Mouse (Mus musculus) left cerebral cortex, adult 11 months (tissue): ENCODE results near the gene Klk1b9.
"Not testable (repeated sequence)": the region's sequence is repeated elsewhere in the genome, so short reads cannot be mapped to it uniquely, and the experiment has no call there.

Experiments
- DNase-seq: peaks from one replicate; pipeline ENCODE4 v3.0.0; 2022; ENCODE audit warnings: low spot score

The Klk1b9 gene

DNA sequence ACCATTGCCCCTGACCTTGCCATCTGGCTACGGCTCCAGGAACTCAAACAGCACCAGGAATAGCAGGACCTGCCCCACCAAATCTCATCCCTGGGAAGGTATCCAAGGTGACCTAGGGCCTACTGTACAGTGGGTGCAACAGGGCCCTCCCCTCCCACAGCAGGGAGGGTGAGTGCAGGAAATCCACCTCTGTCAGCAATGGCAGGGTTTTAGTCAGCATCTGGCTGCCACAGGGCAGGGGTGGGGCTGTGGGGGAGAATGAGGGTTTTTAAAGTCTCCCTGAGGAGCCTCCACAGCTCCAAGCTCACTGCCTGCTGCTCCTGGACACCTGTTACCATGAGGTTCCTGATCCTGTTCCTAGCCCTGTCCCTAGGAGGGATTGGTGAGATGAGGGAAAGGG, at the start of gene Klk1b9:
Gene Klk1b9, plus strand, starts transcription at position 301 of the 400 bp plus-strand sequence.
- not testable (repeated sequence) for DNase-seq

DNA sequence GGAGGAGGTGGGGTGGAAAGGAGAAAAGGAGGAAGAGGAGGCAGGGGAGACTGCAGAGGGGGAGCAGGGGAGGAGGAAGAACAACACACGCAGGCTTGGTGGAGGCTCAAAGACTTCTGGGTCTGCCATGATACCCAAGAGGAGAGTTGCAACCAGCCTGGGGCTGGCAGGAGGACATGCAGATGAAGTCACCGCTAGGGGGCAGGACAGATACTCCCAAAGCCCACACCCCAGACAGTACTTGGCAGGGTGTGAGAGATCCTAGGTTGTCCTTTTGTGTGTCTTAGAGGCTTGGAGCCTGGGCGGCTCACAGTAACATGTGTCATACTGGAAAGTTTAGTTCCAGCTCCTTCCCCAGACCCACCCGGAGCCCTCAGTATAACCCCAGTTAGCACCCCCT, 47.3 kb upstream of the Klk1b9 start:
- DNase-seq = no peak

DNA sequence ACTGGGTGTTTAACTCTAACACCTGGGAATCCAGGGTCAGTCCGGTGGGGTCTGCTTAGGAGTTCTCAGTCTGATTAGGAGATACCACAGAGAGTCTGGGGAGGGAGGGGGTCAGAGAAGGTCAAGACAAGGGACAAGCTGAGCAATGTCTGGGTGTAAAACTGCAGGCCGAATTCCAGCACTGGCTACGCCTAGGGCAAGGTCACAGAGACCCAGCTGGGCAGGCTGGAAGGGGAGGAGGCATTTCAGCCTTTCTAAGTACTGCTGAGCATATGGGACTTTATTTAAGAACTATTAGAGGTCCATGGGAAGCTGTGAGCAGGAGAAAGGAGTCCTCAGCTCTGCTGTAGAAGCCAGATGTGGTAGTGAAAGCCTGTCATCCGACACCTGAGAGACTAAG, 43.5 kb upstream of the Klk1b9 start:
- no peak for DNase-seq

DNA sequence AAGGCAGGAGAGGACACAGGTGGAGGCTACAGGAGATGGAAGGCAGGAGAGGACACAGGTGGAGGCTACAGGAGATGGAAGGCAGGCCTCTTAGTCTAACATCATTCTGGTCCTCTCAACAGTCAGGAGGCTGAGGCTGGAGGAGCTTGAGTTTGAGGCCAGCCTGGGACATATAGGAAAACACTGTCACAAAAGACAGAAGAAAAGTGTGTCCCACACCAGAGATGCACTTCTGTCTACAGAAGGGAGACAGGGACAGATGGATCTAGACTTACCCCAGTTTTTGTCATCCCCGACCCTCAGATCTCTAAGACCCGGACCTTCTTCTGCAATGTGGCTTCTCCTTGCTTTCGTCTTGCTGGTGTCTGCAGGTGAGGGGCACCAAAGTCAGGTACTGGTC, 42.4 kb upstream of the Klk1b9 start, which contains the start of gene Klk15:
Gene Klk15, plus strand, starts transcription at position 301 of the 400 bp plus-strand sequence.
- no peak for DNase-seq

DNA sequence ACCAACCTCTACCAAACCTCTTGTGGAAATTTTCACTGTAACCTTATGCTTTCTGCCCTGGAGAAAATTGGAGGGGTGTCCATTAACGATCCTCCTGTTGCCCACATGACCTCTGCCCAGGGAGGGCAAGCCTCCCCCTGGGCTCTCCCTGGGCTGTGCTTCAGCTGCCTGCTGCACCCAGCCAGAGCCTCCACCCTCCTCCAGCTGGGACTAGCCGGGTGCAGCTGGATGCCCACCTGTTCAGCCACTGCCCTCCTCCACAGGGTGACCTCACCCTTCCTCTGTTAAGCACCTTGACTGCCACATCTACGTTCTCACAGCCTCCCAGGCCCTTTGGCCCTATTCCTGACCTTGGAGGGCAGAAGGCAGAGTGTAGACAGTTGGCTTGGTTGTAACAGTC, 41.1 kb upstream of the Klk1b9 start:
- no peak for DNase-seq

DNA sequence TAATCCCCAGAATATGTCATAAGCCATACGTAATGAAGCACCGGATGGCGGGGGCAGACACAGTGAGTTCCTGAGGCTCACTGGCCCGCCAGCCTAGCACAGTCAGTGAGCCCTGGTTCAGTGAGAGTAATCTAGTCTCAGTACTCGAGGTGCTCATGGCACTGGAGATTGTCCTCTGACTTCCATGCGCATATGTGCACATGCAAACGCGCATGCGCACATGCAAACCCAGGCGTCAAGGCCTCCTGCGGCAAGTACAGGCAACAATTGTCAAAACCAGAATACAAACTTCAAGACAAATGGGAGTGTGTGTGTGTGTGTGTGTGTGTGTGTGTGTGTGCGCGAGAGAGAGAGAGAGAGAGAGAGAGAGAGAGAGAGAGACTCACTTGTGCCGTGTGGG, 39.3 kb upstream of the Klk1b9 start:
- DNase-seq = no peak

DNA sequence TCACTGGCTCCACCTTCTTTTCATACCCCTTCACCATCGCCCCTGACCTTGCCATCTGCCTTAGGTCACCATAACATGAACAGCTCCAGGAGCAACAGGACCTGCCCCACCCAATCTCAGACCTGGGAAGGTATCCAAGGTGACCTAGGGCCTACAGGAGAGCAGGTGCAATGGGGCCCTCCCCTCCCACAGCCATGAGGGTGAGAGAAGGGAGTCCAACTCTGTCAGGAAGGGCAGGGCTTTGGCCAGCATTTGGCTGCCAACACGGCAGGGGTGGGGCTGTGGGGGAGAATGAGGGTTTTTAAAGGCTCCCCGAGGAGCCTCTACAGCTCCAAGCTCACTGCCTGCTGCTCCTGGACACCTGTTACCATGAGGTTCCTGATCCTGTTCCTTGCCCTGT, 33.6 kb upstream of the Klk1b9 start:
- not testable (repeated sequence) for DNase-seq

DNA sequence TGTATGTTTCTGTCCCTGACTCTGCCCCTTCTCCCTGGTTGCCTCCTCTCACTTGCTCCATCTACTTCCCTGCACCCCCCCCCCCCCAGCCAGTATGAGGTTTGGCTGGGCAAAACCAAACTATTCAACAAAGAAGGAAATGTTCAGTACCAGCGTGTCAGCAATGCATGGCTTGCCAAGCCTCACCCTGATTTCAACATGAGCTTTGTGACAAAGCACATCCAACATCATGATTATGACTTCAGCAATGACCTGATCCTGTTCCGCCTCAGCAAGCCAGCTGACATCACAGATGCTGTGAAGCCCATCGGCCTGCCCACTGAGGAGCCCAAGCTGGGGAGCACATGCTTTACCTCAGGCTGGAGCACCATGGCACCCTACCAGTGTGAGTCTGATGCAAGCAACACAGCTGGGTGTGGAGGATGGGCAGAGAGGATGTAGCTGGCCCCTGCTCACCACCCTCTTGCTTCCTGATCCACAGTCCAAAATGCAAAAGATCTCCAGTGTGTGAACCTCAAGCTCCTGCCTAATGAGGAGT, 31.1 kb upstream of the Klk1b9 start:
- DNase-seq = no peak

DNA sequence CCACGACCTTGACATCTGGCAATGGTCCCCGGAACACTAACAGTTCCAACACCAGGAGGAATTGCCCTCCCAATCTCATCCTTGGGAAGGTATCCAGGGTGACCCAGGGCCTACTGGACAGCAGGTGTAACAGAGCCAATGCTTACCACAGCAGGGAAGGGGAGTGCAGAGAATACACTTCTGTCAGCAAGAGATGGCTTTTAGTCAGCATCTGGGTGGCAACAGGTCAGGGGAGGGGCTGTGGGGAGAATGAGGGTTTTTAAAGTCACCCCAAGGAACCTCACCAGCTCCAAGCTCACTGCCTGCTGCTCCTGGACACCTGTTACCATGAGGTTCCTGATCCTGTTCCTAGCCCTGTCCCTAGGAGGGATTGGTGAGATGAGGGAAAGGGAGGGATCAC, 25.5 kb upstream of the Klk1b9 start, which contains the start of gene Klk1b8:
Gene Klk1b8, plus strand, starts transcription at position 301 of the 400 bp plus-strand sequence.
- no peak for DNase-seq

DNA sequence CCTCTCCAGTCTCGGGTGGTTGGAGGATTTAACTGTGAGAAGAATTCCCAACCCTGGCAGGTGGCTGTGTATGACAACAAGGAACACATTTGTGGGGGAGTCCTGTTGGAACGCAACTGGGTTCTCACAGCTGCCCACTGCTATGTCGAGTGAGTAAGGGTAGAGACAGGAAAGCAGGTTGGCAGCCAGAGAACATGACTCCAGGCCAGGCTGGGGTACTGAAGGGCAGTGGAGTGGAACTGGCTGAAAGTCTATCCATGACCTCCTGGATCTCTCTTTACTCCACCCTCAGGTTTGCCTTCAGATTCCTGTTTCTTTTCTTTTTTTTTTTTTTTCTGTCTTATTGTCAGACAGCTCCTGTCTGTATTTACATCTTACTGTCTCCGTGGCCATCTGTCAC, 23.2 kb upstream of the Klk1b9 start:
- DNase-seq = no peak

DNA sequence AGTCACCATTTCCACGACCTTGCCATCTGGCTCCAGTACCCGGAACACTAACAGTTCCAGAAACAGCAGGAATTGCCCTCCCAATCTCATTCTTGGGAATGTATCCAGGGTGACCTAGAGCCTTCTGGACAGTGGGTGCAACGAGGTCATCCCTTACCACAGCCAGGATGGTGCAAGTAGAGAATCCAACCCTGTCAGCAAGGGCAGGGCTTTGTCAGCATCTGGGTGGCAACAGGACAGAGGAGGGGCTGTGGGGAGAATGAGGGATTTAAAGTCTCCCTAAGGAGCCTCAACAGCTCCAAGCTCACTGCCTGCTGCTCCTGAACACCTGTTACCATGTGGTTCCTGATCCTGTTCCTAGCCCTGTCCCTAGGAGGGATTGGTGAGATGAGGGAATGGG, 9.4 kb upstream of the Klk1b9 start, which contains the start of gene Klk1b1:
Gene Klk1b1, plus strand, starts transcription at position 301 of the 400 bp plus-strand sequence.
- DNase-seq = no peak

DNA sequence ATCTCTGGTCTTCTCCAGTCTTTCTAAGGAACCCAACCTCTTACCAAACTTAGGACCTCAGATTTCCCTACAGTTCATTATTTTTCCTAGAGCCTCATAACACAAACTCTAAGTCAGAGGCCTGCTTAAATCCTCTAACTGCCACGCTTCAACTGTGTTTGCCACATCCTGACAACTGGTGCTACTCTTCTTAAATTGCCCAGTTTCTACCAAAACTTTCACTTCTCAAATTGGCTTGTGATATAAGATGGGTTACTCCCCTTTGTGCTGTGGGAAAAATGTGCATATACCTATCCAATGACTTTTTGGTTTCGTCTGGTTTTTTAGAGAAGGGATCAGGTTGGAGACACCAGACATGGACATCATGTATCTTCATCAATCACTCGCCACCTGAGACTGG, 8.8 kb upstream of the Klk1b9 start:
- DNase-seq = no peak

DNA sequence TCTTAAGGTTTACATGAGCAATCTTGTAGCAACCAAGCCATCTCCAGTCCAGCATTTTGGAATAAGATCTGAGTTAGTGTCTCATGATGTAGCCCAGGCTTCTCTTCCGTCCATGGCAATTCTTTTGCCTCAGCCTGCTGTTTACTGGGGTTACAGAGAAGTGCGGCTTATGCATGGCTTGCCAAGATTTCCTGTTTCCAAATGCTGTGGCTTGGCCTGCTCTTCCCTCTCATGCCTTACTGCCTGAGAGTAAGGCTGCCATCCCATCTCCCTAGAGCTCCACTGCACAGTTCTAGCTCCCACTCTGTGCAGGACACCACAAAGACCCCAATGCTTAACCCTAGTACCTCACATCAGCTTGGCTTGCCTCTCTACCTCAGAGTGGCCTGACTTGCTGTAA, 8.2 kb upstream of the Klk1b9 start:
- DNase-seq = no peak

DNA sequence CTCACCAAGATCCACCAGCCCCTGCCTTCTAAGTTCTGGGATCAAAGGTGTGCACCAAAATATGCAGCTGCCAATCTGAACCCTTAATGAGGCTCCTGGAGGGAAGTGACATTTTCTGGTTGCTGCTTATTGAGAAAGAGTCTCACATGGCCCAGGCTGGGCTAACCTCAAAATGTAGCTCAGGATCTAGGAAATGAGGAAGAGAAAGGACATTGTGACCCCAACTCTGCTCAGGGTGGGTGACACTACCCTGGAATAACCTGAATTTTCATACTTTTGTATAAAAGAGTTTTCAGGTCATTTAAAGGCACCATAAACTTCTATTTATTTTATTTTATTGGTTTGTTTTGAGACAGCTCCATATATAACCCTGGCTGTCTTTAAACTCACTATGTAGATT, 9.8 kb downstream of the Klk1b9 start:
- no peak for DNase-seq

DNA sequence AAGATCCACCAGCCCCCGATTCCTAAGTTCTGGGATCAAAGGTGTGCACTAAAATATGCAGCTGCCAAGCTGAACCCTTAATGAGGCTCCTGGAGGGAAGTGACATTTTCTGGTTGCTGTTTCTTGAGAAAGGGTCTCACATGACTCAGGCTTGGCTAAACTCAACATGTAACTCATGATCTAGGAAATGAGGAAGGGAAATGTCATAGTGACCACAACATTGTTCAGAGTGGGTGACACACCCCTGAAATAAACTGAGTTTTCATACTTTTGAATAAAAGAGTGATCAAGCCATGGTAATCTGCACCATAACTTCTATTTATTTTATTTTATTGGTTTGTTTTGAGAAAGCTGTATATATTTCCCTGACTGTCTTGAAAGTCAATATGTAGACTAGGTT, 19.0 kb downstream of the Klk1b9 start:
- DNase-seq = not testable (repeated sequence)

DNA sequence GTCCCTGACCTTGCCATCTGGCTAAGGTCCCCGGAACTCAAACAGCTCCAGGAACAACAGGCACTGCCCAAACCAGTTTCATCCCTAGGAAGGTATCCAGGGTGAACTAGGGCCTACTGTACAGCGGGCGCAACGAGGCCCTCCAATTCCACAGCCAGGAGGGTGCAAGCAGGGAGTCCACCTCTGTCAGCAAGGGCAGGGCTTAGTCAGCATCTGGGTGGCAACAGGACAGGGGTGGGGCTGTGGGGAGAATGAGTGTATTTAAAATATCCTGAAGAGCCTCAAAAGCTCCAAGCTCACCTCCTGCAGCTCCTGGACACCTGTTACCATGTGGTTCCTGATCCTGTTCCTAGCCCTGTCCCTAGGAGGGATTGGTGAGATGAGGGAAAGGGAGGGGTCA, 19.7 kb downstream of the Klk1b9 start, which contains the start of gene Klk1b11:
Gene Klk1b11, plus strand, starts transcription at position 301 of the 400 bp plus-strand sequence.
- not testable (repeated sequence) for DNase-seq

DNA sequence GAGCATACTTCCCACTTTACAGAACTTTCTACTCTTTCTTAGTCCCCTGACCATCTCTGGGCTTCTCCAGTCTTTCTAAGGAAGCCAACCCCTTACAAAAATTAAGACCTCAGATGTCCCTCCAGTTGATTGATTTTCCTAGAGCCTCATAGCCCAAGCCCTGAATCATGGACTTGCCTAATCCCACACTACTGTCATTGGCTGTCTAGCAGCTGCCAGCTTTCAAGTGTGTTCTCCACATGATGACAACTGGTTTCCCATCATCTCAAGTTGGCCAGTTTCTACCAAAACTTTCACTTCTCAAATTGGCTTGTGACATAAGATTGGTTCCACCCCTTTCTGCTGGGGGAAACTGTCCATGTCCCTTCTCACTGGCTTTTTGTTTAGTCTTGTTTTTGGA, 29.0 kb downstream of the Klk1b9 start:
- DNase-seq = no peak

DNA sequence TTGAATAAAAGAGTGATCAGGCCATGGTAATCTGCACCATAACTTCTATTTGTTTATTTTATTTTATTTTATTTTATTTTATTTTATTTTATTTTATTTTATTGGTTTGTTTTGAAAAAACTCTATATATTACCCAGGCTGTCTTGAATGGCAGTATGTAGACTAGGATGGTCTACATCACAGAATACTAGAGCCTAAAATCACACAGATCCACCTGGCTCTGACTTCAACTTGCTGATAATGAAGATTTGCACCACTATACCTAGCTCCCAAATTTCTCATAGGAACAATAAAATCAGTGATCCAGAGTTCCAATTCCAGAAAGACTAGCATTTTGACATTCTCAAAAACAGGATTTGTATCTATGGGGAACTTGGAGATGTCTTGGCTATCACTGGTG, 36.0 kb downstream of the Klk1b9 start, which contains the start of gene Klk1b26:
Gene Klk1b26, plus strand, starts transcription at position 301 of the 400 bp plus-strand sequence.
- DNase-seq = not testable (repeated sequence)

DNA sequence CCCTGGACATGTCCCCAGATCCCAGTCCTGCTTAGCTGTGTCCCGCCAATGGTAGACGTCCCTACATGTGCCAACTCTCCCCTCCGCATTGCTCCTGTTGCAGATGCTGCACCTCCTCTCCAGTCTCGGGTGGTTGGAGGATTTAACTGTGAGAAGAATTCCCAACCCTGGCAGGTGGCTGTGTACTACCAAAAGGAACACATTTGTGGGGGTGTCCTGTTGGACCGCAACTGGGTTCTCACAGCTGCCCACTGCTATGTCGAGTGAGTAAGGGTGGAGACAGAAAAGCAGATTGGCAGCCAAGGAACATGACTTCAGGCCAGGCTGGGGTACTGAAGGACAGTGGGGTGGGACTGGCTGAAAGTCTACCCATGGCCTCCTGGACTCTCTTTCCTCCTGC, 38.8 kb downstream of the Klk1b9 start:
- peak; percentile 0 for DNase-seq

DNA sequence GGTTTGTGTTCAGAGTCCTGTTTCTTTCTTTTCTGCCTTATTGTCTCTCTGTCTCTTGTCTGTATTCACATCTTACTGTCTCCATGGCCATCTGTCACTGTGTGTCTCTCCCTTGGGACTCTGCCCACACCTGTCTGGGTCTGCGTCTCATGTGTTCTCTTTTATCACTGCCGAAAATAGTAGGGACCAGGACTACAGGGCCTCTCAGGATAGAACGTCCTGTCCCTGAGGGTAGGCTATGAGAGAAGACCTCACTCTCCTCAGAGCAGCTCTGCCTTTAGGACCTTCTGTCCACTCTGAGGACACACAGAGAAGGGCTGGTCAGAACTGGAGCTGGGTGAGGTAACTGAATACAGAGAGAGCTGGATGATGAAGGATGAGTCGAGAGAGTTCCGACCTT, 39.2 kb downstream of the Klk1b9 start:
- DNase-seq = no peak
